Mouse (Mus musculus) midbrain, embryonic 14.5 days (tissue): ENCODE measurements around the gene Cntnap4. TPM values are rescaled to one million over a fixed set of nuclear protein-coding genes. Genes with fewer than 3 reads are reported as not detected.

Experiments used
- ATAC-seq: fragments of 200-750 bp; cut with Nextera tagmentation; 2 replicates; pipeline ENCODE4 v1.8.0; 2017; ENCODE audit warnings: moderate number of reproducible peaks, moderate library complexity; ENCODE audit not compliant: low FRiP score, low TSS enrichment
- DNase-seq: peaks from one replicate; pipeline ENCODE4 v3.0.0-alpha.2; 2015
- H3K27ac ChIP-seq: fragments of 300-500 bp; sonication (generic); replicated peaks from 2 replicates; pipeline ENCODE4 v1.5.1; 2014; ENCODE audit warnings: mild to moderate bottlenecking, low read depth, low read length, moderate library complexity
- H3K27me3 ChIP-seq: fragments of 300-500 bp; sonication (generic); 2 replicates; pipeline ENCODE4 v1.6.1; 2014; ENCODE audit warnings: low read length, control low read depth, mixed read lengths; ENCODE audit not compliant: control insufficient read depth, insufficient read depth
- H3K36me3 ChIP-seq: fragments of 300-500 bp; sonication (generic); 2 replicates; pipeline ENCODE4 v1.6.1; 2014; ENCODE audit warnings: low read length, control low read depth; ENCODE audit not compliant: control insufficient read depth, insufficient read depth
- H3K4me1 ChIP-seq: fragments of 300-500 bp; sonication (generic); 2 replicates; pipeline ENCODE4 v1.6.1; 2014; ENCODE audit warnings: mild to moderate bottlenecking, antibody characterized with exemption, low read length, control low read depth; ENCODE audit not compliant: control insufficient read depth, insufficient read depth
- H3K4me2 ChIP-seq: fragments of 300-500 bp; sonication (generic); 2 replicates; pipeline ENCODE4 v1.6.1; 2014; ENCODE audit warnings: mild to moderate bottlenecking, low read length, moderate library complexity
- H3K4me3 ChIP-seq: fragments of 300-500 bp; sonication (generic); replicated peaks from 2 replicates; pipeline ENCODE4 v1.5.1; 2014; ENCODE audit warnings: low read depth, low read length
- H3K9ac ChIP-seq: fragments of 300-500 bp; sonication (generic); replicated peaks from 2 replicates; pipeline ENCODE4 v1.6.1; 2014; ENCODE audit warnings: mild to moderate bottlenecking, low read length, moderate library complexity
- H3K9me3 ChIP-seq: fragments of 300-500 bp; sonication (generic); 2 replicates; pipeline ENCODE4 v1.6.1; 2016; ENCODE audit warnings: low read length, control low read depth, mixed read lengths; ENCODE audit not compliant: control insufficient read depth
- WGBS: fragments of 180-500 bp; shearing (Covaris S2); extraction: QIAGEN DNeasy Blood & Tissue Kit; methylation state at CpG from one replicate; pipeline ENCODE4 v1.1.7; 2014; 5-methylcytosine and 5-hydroxymethylcytosine counted together
- polyA plus RNA-seq: library from polyadenylated mRNA; unstranded; fragments of >200 nt; fragmentation: Nextera tagmentation; extraction: Ambion mirVana; gene quantifications from 2 replicates; pipeline ENCODE4 v1.2.1, GENCODE M21; 2014

Gene Cntnap4
- polyA plus RNA-seq, 1 experiment from 2014 or later = 19.0 TPM

- Histone ChIP-seq H3K4me1 (no peaks in the 10 kb centered on the region), H3K9me3 (no peaks in the 10 kb centered on the region), H3K36me3 (no peaks in the 10 kb centered on the region), H3K4me2 (no peak overlapping the region), H3K9ac (no peak overlapping the region), H3K4me3 (no peak overlapping the region), H3K27me3 (no peaks in the 10 kb centered on the region), H3K27ac (no peak overlapping the region)
- no peak for DNase-seq
- ATAC-seq = no peak
Measured at GRCm38 (mm10) chr8:112922151-112922550, 352.3 kb downstream of the Cntnap4 start.

- Histone ChIP-seq H3K4me2 (no peak overlapping the region), H3K27ac (no peak overlapping the region), H3K27me3 (no peaks in the 10 kb centered on the region), H3K9me3 (no peaks in the 10 kb centered on the region), H3K36me3 (no peaks in the 10 kb centered on the region), H3K4me3 (no peak overlapping the region), H3K4me1 (no peaks in the 10 kb centered on the region), H3K9ac (no peak overlapping the region)
- ATAC-seq = no peak
- no peak for DNase-seq
- WGBS = 86% methylated on average over 5 of the region's 5 CpGs
Measured at GRCm38 (mm10) chr8:112922789-112923188, 352.9 kb downstream of the Cntnap4 start.
